Mouse (Mus musculus) heart, embryonic 12.5 days (tissue): ENCODE measurements around the gene Epx. TPM values are rescaled to one million over a fixed set of nuclear protein-coding genes. Genes with fewer than 3 reads are reported as not detected.
"Not testable (repeated sequence)": the region's sequence is repeated elsewhere in the genome, so short reads cannot be mapped to it uniquely, and the experiment has no call there.

Source experiments
- ATAC-seq: fragments of 200-750 bp; cut with Nextera tagmentation; 2 replicates; pipeline ENCODE4 v1.8.0; 2017; ENCODE audit warnings: moderate TSS enrichment, moderate library complexity; ENCODE audit not compliant: insufficient number of reproducible peaks, low FRiP score
- H3K27ac ChIP-seq: fragments of 300-500 bp; sonication (generic); 2 replicates; pipeline ENCODE4 v1.5.1; 2016; ENCODE audit warnings: mild to moderate bottlenecking, moderate library complexity; ENCODE audit not compliant: poor library complexity, severe bottlenecking
- H3K27me3 ChIP-seq: fragments of 300-500 bp; sonication (generic); replicated peaks from 2 replicates; pipeline ENCODE4 v1.6.1; 2016; ENCODE audit warnings: mild to moderate bottlenecking, moderate library complexity
- H3K36me3 ChIP-seq: fragments of 300-500 bp; sonication (generic); 2 replicates; pipeline ENCODE4 v1.6.1; 2016; ENCODE audit warnings: mild to moderate bottlenecking, moderate library complexity
- H3K4me1 ChIP-seq: fragments of 300-500 bp; sonication (generic); replicated peaks from 2 replicates; pipeline ENCODE4 v1.6.1; 2016; ENCODE audit warnings: mild to moderate bottlenecking
- H3K4me2 ChIP-seq: fragments of 300-500 bp; sonication (generic); 2 replicates; pipeline ENCODE4 v1.6.1; 2016; ENCODE audit warnings: mild to moderate bottlenecking, moderate library complexity
- H3K4me3 ChIP-seq: fragments of 300-500 bp; sonication (generic); 2 replicates; pipeline ENCODE4 v1.5.1; 2016; ENCODE audit warnings: mild to moderate bottlenecking
- H3K9ac ChIP-seq: fragments of 300-500 bp; sonication (generic); 2 replicates; pipeline ENCODE4 v1.6.1; 2016; ENCODE audit warnings: mild to moderate bottlenecking, moderate library complexity
- H3K9me3 ChIP-seq: fragments of 300-500 bp; sonication (generic); replicated peaks from 2 replicates; pipeline ENCODE4 v1.6.1; 2016; ENCODE audit warnings: mild to moderate bottlenecking, moderate library complexity
- WGBS: fragments of 180-500 bp; shearing (Covaris S2); methylation state at CpG from one replicate; pipeline ENCODE4 v1.1.7; 2016; 5-methylcytosine and 5-hydroxymethylcytosine counted together
- polyA plus RNA-seq: library from polyadenylated mRNA; unstranded; fragments of >200 nt; fragmentation: Nextera tagmentation; extraction: Ambion mirVana; gene quantifications from 2 replicates; pipeline ENCODE4 v1.2.1, GENCODE M21; 2016

Gene Epx
- polyA plus RNA-seq, 1 experiment from 2014 or later = 0.09 TPM

DNA sequence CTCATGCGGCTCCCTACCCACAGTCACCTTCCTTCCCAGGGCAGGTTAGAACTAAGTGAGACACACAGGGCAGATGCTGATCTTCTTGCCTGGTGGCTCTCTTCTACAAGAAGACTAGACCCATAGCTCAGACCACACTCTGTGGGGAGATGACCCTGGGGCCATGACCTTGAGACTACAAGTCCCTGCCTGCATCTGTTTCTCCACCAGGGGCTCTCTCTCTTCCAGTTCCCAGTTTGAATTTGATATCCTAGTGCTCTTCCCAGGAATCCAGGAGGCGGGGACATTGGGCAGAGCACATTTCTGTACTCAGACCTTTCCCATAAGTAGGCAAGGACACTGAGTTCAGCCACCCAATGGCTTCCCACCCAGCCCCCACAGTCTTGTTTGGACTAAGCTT is 5.2 kb downstream of the Epx start:
- Histone ChIP-seq H3K4me2 (no peak overlapping the region), H3K27me3 (peaks cover 34% of the 10 kb centered on the region), H3K9me3 (no peaks in the 10 kb centered on the region), H3K36me3 (no peaks in the 10 kb centered on the region), H3K4me1 (no peaks in the 10 kb centered on the region), H3K4me3 (no peak overlapping the region), H3K27ac (no peak overlapping the region), H3K9ac (no peak overlapping the region)
- no peak for ATAC-seq
- WGBS = 75% methylated on average over 2 of the region's 2 CpGs

DNA sequence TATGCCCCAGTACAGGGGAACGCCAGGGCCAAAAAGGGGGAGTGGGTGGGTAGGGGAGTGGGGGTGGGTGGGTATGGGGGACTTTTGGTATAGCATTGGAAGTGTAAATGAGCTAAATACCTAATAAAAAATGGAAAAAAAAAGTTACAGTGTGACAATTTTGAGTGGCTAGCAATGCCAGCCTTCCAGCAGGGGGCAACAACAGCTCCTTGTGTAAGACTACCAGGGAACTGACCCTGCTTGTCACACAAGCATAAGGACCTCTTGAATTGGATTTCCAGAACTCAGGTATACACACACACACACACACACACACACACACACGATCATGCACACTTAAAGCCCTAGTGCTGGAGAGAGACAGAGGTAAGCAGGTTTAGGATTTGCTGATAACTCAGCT is 8.4 kb downstream of the Epx start:
- Histone ChIP-seq H3K36me3 (peaks cover 15% of the 10 kb centered on the region; the same call in 1 of the 2 replicates), H3K27me3 (peaks cover 15% of the 10 kb centered on the region; the same call in 1 of the 2 replicates)
- not testable (repeated sequence) for H3K27ac ChIP-seq, H3K4me1 ChIP-seq, H3K9me3 ChIP-seq, ATAC-seq, H3K4me2 ChIP-seq, H3K4me3 ChIP-seq, H3K9ac ChIP-seq
- 85% methylated on average over 1 of the region's 2 CpGs for WGBS

DNA sequence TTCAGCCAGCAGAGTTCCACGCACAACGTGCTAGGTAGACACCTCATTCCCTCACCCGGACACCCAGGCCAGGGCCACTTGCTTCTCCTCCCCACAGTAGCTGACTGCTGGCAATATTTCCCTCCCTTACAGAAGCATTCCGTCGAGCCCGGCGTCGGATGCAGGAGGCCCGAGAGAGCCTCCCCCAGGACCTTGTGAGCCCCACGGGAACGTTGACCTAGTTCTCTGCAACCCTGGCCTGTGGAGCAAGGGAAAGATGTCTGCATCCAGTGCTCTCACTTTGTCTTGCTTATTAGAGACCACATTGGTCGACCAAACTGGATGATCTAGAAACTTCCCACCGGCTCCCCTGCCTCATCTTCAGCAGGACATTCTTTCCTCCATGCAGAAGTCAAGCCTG is 12.5 kb downstream of the Epx start:
- Histone ChIP-seq H3K27ac (no peak overlapping the region), H3K4me1 (peaks cover 13% of the 10 kb centered on the region; the same call in 1 of the 2 replicates), H3K36me3 (peaks cover 26% of the 10 kb centered on the region), H3K9me3 (no peaks in the 10 kb centered on the region), H3K27me3 (no peaks in the 10 kb centered on the region), H3K9ac (no peak overlapping the region), H3K4me2 (no peak overlapping the region), H3K4me3 (no peak overlapping the region)
- 90% methylated on average over 13 of the region's 13 CpGs for WGBS
- no peak for ATAC-seq

DNA sequence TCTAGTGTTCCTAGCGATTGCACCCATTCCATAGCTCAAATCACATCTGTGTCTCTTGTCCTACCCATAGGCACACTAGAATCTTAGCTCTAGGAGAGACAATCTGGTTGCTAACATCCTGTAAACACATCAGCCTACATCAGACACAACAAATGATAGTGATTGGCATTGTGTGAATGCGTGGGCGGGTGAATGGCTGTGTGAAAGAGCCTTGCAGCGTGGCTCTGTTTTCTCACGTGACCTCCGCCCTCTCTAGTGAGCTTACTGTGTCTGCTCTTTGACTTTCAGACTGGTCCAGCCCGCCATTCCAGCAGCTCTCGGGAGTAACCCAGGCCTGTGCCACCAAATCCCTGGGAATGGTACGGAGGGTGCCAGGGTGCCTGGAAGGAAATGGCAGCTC is 14.9 kb downstream of the Epx start:
- Histone ChIP-seq H3K4me2 (no peak overlapping the region), H3K4me1 (peaks cover 13% of the 10 kb centered on the region; the same call in 1 of the 2 replicates), H3K9ac (no peak overlapping the region), H3K9me3 (no peaks in the 10 kb centered on the region), H3K4me3 (no peak overlapping the region), H3K27ac (no peak overlapping the region), H3K36me3 (peaks cover 41% of the 10 kb centered on the region), H3K27me3 (no peaks in the 10 kb centered on the region)
- WGBS = 81% methylated on average over 9 of the region's 9 CpGs
- ATAC-seq = no peak

DNA sequence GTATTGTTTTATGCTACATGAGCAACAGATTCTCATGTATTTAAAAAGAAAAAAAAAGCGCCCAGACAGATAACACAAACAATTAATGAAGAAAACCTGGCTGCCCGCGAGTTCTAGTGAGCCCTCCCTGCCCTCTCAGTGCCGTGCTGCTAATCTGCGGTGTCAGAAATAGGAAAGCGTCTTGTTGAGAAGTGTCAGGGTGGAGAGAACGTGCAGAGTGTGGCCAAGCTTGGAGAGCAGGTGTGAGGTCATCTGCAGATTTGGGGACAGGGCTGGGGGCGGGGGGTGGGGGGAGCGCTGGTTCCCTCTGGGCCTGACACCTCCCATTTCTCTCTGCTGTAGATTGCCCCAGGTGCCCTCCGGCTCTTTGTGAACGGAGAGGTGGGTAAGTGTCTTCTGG is 16.1 kb downstream of the Epx start:
- Histone ChIP-seq H3K27me3 (no peaks in the 10 kb centered on the region), H3K27ac (no peak overlapping the region), H3K36me3 (peaks cover 41% of the 10 kb centered on the region), H3K4me1 (peaks cover 13% of the 10 kb centered on the region; the same call in 1 of the 2 replicates), H3K9me3 (no peaks in the 10 kb centered on the region), H3K9ac (no peak overlapping the region), H3K4me2 (no peak overlapping the region), H3K4me3 (no peak overlapping the region)
- WGBS = 65% methylated on average over 11 of the region's 11 CpGs
- no peak for ATAC-seq

DNA sequence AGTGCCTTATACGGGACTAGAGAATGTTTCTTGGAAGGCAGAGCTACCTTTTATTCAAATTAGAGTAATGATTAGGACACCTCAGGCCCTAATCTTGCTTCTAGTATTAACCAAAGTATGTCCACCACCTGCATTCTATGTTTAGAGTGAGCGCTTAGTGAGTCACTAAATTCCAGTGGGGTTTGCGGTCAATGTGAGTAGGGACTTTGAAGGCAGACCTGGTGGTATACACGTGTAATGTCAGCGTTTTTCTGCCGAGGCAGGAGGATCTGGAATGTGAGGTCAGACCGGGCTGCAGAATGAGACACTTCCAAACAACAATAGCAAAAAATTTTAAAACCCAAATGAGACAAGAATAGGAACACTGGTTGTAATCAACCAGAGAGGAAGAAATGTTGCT is 20.8 kb downstream of the Epx start:
- H3K36me3 ChIP-seq = peaks cover 26% of the 10 kb centered on the region
- 81% methylated on average over 7 of the region's 7 CpGs for WGBS
- no peak overlapping the region for H3K27ac ChIP-seq
- H3K4me1 ChIP-seq = 0 out of 2 replicates have a peak, but pooled peaks cover 4% of the 10 kb centered on the region
- no peak overlapping the region for H3K4me2 ChIP-seq
- H3K9ac ChIP-seq = no peak overlapping the region
- H3K9me3 ChIP-seq = no peaks in the 10 kb centered on the region
- no peak for ATAC-seq
- H3K4me3 ChIP-seq = no peak overlapping the region
- H3K27me3 ChIP-seq = no peaks in the 10 kb centered on the region

DNA sequence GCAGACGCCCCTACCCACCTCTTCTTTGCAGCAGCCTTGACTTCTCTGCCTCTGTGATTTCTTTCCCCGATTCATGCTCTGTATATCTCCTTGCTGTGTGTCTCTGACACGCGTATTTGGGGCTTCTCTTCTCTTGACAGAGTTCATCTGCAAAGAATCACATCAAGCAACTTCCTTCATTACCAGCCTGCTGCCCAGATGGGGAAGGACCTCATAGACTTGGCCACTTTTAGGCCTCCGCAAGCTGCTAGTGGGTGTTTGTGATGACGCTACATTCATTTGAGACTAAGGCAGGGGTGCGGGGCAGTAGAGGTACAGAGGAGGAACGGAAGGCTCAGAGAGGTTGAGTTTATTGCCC is 21.8 kb downstream of the Epx start:
- 0 out of 2 replicates have a peak, but pooled peaks cover 4% of the 10 kb centered on the region for H3K4me1 ChIP-seq
- H3K36me3 ChIP-seq = peaks cover 22% of the 10 kb centered on the region
- H3K27me3 ChIP-seq = no peaks in the 10 kb centered on the region
- H3K4me3 ChIP-seq = peak overlapping the region; percentile 62
- H3K27ac ChIP-seq = no peak overlapping the region
- 43% methylated on average over 8 of the region's 8 CpGs for WGBS
- H3K4me2 ChIP-seq = peak overlapping the region; percentile 83
- no peak for ATAC-seq
- H3K9me3 ChIP-seq = no peaks in the 10 kb centered on the region
- H3K9ac ChIP-seq = peak overlapping the region; percentile 64

DNA sequence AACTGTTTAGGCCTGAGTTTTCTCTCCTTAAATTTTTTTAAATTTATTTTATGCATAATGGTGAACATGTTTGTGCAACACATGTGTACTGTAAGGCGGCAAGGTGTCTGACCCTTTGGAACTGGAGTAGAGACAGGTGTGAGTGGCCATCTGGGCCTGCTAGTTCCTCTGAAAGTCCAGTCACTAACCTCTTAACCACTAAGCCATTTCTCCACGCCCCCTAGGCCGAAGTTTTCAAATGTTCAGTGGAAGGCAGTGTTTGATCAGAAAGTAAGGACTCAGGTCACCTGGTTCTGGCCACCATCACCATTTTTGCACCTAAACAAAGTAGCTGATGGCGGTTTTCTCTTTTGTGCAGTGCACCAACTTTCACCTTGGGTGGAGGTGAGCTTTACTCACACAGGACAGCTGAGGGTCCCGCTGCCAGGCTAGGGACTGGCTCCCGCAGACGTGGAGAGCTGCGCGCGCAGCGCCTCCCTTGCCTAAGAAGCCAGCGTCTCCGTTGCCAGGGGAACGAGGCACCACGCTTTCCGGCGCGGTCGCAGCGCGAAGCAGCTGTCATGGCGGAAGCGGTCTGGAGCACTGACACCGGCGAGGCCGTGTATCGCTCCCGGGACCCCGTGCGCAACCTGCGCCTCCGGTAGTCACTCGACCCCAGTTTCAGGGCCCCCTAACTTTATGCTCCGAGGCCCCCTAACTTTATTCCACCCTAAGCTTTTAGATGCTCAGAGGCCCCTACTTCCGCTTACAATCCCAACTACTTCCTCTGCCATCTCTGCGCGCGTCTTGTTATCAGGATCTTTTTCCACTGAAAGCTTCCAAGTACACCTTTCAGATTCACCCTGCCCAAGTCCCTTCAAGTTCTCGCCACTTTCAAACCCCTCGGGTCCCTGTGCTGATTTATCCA is 22.4 kb downstream of the Epx start, which contains the start of gene Mks1:
Gene Mks1 (plus strand): TSS at position 526 of the 907 bp plus-strand sequence.
- Histone ChIP-seq H3K36me3 (peaks cover 16% of the 10 kb centered on the region), H3K4me1 (0 out of 2 replicates have a peak, but pooled peaks cover 4% of the 10 kb centered on the region), H3K4me3 (peak within 1 kb of the TSS; percentile 62), H3K27ac (0 out of 2 replicates have a peak within 1 kb of the TSS, but pooled peaks have one; percentile 6), H3K9me3 (no peaks in the 10 kb centered on the region), H3K9ac (peak within 1 kb of the TSS; percentile 64), H3K27me3 (no peaks in the 10 kb centered on the region), H3K4me2 (peak within 1 kb of the TSS; percentile 83)
- peak; percentile 91 for ATAC-seq
- 4% methylated on average over 40 of the region's 40 CpGs for WGBS

DNA sequence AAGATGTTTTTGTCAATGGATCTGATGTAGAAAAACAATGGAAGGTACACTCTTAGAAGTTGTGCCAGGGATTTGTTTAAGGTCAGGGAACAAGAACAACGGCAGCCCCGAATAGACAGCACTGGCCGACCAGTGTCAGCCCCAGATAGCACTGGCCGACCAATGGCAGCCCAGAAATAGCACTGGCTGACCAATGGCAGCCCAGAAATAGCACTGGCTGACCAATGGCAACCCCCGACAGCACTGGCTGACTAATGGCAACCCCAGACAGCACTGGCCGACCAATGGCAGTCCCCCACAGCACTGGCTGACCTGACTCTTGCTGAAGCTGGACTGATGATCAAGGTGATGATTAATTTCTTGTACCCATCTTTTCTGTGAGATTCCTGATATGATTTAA is 27.5 kb downstream of the Epx start:
- no peaks in the 10 kb centered on the region for H3K4me1 ChIP-seq
- no peak overlapping the region for H3K4me3 ChIP-seq
- H3K27me3 ChIP-seq = peaks cover 5% of the 10 kb centered on the region; the same call in 1 of the 2 replicates
- WGBS = 63% methylated on average over 6 of the region's 6 CpGs
- ATAC-seq = no peak
- no peak overlapping the region for H3K27ac ChIP-seq
- no peak overlapping the region for H3K9ac ChIP-seq
- H3K9me3 ChIP-seq = no peaks in the 10 kb centered on the region
- H3K4me2 ChIP-seq = no peak overlapping the region
- no peaks in the 10 kb centered on the region for H3K36me3 ChIP-seq

DNA sequence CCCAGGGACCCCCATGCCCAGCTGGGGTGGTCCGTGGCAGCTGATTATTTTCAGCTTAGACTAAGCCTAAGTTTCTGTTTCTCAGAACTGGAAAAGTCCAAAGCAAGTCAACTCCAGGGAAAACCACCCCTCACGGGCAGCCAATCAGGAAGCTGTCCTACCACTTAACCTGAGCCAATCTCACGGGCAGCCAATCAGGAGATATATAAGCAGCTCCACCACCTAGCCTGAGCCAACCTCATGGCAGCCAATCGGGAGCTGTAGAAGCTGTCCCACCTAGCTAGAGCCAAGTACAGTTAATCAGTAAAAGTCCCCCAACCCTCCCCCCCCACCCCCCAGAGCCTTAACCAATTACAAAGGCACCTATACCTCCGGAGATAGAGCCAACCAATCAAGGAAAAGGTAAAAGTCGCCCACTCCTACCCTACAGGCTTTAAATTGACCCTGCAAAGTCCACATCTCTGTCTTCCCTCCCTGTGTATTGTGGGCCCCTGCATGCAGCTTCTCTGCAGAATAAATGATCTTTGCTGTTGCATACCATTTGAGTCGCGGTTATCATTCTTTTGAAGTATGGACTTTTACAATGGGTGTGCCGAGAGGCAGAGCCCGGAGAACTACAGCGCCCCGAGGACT is 28.3 kb downstream of the Epx start:
- H3K4me1 ChIP-seq = no peaks in the 10 kb centered on the region
- no peak overlapping the region for H3K27ac ChIP-seq
- H3K27me3 ChIP-seq = peaks cover 5% of the 10 kb centered on the region; the same call in 1 of the 2 replicates
- H3K36me3 ChIP-seq = no peaks in the 10 kb centered on the region
- H3K9me3 ChIP-seq = no peaks in the 10 kb centered on the region
- 81% methylated on average over 12 of the region's 12 CpGs for WGBS
- no peak overlapping the region for H3K4me2 ChIP-seq
- ATAC-seq = no peak
- no peak overlapping the region for H3K9ac ChIP-seq
- H3K4me3 ChIP-seq = no peak overlapping the region

DNA sequence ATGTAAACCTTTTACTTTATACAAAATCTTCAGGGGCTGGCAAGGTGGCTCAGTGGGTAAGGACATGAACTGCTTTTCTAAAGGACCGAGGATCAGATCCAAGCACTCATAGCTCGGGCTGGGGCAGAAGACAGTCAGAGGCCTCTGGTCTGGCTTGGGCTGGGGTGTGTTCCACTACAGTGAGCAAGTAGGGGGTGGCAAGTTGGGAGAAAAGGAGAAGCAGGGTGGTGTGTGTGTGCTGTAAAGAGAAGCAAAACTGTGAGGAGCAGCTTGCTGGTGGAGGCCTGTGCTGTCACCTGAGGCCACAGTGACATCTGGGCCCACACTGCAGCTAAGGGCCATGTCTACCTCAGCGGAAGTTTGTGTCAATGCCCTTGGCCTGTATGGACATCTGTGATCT is 33.9 kb downstream of the Epx start:
- H3K4me3 ChIP-seq = no peak overlapping the region
- WGBS = 75% methylated on average over 3 of the region's 3 CpGs

More for the DNA sequence above, 33.9 kb downstream of the Epx start:
- ATAC-seq = no peak
- no peaks in the 10 kb centered on the region for H3K9me3 ChIP-seq
- H3K4me1 ChIP-seq = peaks cover 6% of the 10 kb centered on the region
- no peak overlapping the region for H3K9ac ChIP-seq
- peaks cover 6% of the 10 kb centered on the region for H3K27me3 ChIP-seq
- no peak overlapping the region for H3K4me2 ChIP-seq
- no peak overlapping the region for H3K27ac ChIP-seq
- H3K36me3 ChIP-seq = no peaks in the 10 kb centered on the region
